Mouse (Mus musculus): ENCODE results near the gene Dedd.
"Not testable (repeated sequence)": the region's sequence is repeated elsewhere in the genome, so short reads cannot be mapped to it uniquely, and the experiment has no call there.

The Dedd gene

DNA sequence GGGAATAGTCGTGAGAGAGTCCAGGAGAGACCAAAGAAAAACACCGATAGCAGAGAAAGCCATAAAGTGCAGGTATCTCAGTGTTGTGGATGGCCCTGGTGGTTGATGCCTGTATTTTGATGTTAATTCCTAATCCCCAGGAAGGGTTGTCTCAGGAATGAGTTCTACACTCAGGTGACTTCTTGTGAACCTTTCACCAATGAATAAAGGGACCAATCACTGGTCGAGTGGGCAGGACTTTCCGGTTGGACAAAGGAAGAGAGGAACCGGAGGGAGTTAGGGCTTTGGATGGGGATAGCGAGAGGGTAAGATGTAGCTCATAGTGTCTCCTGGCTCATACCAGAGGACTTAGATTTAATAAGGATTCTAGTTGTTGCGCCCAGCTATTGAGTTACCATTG is 9.2 kb upstream of the Dedd start:
- peak; percentile 33 for DNase-seq

DNA sequence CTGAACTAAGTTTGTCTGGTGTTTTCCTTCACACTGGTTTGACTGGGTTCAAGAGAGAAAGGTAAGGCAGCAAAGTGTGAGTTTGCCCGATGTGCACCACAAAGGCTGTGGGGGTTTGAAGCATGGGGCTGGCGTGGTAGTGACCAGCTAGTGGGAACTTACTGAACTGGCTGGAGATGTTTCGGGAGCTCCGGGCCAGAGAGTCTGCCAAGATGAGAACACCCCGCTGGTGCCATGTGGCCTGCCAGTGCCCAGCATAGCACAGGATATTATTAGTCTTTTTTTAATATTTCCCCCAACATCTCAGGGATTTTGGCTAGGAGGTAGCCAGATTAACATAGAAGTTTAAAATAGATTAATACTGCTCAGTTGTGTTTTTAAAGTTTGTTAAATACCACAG is 8.8 kb upstream of the Dedd start:
- DNase-seq, result no peak

DNA sequence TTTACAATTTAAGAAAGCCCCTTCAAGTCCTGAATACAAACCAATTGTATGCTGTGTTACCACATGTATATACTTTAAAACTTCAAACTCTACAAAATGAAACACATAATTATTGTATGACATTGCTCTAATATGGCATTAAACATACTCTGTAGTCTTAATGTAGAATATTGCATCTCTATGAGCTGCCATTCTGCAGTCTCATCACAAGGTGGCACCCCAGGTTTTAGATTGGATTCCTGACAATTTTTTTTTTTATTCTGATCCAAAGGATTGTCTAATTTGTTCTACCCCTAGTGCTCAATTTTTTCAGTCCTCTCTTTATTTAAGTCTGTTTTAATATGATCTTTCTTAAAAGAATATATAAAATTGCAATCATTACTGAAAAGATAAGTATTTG is 7.5 kb upstream of the Dedd start:
- DNase-seq, result no peak

DNA sequence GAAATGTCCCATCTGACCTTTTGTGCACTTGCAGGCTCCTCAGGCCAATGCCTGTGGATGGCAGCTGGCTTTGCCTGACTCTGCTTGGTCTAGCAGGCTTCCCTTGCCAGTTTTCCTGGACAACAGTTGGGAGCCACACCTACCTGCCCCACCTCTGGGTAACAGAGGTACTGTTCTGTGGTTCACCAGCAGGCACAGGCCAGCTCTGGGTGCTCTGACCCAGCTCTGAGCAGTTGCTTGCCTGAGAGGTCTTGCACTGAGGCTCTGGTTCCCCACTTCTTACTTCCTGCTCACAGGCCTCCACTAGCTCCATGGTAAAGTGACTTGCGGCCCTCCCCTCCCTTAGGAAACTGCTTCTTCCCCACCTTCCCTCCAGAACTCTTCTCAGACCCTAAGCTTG is 6.9 kb upstream of the Dedd start:
- DNase-seq, result peak; percentile 48

DNA sequence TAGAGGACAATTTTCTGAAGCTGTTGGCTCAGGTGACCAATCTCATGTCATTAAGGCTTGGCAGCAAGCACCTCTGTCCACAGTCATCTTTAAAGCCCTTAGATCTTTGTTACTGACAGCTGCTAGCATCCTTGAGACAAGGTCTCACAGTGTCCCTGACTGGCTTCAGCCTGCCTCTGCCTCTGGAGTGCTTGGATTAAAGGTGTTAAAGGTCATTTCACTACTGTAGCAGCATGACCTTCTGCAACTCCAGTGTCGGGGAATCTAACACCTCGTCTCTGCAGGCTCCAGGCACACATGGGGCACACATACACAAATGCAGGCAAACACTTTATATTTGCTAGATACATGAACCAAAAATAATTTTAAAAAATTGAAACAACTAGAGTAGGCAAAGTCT is 3.4 kb upstream of the Dedd start:
- no peak for DNase-seq

DNA sequence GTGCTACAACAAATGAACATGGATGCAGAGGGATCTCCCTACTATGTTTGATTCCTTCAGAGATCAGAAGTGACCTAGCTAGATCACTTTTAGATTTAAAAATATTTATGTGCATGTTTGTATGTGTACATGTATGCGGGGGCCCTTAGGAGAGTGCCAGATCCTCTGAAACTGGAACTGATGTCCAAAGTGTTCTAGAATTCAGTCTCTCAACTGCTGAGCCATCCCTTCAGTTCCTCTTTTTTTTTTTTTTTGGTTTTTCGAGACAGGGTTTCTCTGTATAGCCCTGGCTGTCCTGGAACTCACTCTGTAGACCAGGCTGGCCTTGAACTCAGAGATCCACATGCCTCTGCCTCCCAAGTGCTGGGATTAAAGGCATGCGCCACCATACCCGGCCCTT is 2.4 kb upstream of the Dedd start:
- not testable (repeated sequence) for DNase-seq

DNA sequence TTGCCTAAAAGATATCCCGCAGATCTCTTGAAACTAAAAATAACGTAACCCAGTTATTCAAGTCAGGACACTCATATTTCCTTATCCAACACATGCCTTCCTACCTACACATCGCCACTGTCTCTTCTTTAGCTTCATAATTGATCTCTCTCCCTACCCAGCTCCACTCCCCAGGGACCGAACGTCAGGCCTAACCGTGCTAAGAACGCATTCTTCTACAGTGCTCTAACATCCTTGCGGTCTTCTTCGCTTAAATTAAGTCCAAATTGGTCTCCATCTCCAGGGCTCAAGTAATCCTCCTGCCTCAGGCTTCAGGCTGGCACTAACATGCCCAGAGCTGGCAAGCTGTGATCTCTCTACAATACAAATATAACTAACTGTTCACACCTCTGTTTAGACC is 701 bp upstream of the Dedd start:
- DNase-seq, result no peak

DNA sequence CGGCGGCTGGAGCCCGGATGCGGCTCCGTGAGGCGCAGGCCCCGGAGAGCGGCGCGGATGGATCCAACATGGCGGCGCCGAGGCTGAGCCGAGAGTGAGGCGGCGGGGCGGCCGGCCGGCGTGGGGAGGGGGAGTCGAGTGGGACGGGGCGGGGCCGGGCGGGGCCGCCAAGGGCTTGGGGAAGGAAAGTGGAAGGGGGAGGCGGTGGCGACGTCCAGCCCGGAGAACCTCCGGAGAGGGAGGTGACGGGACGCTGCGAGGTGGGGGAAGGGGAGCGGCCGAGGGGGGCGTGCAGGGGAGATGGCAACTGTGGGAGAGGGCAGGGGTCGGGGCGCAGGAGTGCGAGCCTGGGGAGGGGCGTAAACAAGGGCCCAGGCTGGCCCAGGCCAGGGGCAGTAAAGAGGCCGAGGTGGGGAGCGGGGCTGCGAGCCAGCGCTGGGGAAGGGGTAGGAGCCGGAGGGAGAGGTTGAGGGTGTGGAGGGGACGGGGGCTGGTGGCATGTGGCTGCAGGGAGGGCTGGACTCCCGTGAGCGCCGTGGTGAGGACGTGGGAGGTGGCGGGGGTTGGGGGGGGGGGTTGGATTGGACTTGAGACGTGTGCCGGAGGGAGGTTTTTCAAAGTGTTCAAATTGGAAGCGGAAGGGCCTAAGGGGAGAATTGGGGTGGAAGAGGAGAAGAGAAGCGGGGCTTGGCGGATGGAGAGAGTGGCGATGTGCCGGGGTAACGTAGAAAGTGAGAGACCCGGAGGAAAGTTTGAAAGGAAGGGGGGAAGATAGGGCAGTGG is 679 bp downstream of the Dedd start:
- peak; percentile 91 for DNase-seq

DNA sequence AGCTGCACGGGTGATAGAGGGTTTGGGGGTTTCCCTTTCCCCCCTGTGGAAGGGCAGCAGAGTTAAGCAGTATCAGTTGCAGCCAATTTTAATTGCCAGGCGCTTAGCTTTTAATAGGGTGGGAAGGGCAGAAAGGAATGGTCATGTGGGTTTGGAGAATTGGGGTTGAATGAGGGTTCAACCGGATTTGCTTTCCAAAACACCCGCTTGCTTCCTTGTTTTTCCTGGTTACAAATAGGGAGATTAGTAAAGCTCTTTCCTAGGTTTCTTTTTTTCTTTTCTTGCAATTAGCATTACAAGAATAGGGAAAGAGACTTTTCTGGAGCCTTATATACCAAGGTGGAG is 1.2 kb downstream of the Dedd start:
- no peak for DNase-seq

DNA sequence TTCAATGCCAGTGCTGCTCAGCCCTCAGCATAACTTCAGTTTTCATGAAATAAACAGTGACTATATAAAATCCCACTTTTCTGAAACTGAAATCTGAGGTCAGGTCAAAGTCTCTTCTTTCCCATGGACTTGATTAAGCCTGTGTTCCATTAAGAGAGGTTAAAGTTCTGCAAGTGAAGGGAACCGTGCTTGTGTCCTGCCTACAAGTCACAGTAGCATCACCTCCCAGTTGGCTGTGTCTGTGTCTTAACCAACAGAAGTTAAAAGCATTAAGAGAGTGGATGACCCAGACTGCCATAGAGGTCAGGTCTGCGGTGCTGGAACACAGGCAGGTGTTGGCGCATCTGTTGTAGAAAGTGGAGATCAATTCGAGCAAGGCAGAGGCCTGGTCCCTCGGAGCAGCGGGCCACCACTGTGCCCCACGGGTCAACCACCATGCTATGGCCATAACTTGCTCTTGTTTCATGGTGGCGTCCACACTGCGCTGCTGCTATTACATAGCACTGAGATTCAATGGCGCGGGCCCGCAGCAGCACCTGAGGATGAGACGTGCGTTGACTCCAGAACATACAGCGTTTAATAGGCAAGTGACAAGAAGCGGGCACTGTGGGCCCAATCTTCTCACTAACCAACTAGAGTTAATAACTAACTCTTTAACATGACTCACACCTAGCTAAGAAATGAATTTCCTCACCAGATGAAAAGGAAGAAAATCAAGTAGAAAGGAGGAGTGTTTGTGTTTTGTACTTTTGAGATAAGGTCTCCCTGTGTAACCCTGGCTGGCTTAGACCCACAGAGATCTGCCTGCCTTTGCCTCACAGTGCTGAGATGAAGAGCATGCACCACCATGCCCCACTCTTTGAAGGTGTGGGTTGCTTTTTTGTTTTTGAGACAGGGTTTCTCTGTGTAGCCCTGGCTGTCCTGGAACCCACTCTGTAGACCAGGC is 13.6 kb downstream of the Dedd start:
- DNase-seq, result no peak

DNA sequence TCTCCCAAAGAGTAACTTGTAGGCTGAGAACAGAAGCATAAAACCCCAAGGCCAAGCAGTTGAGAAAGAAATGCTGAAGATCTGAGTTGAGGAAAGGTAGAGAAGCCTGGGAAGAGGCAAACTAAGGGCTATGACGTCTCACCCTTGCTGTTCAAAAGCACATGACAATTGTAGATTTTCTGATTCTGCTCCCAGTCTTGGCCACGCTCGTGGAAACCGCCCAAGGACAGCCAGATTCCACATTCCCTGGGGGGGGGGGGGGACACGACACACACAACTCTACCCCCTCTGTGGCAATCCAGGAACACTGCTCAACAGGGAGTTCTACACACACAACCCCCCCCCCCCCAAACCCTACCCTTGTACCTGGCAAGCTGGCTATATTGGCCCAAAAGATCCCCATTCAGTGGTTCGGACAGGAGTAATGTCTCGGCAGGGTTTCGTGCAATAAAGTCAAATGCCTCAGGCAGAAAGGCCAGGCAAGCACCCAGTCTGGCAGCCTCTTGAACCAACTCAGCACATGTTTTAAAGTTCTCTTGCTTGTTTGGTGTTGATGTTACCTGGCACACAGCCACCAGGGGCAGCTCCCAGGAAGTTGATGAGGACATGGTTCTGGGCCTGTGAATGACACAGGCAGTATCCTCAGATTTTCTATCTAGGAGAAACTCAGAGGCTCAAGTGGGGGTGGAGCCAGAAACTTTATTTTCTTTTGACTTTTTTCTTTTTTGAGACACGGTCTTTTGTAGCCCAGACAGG is 15.2 kb downstream of the Dedd start:
- peak; percentile 75 for DNase-seq

DNA sequence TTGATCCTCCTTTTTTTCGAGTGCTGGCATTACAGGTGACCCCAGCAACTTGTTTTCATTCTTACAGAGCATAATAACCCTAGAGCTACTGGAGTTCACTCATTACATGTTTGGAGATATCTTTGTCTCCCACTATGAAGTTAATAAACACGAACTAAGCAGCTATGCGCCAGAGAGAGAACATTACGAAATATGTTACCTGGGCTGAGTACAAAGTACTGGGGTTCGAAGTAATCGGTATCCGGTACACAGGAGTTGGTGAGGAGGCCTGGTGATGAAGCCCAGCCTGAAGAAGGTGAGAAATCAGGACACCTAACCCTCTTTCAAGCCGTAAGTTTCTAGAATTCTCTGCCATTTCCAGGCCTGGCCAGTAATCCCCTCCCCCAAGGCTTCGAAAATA is 15.8 kb downstream of the Dedd start:
- DNase-seq, result no peak

DNA sequence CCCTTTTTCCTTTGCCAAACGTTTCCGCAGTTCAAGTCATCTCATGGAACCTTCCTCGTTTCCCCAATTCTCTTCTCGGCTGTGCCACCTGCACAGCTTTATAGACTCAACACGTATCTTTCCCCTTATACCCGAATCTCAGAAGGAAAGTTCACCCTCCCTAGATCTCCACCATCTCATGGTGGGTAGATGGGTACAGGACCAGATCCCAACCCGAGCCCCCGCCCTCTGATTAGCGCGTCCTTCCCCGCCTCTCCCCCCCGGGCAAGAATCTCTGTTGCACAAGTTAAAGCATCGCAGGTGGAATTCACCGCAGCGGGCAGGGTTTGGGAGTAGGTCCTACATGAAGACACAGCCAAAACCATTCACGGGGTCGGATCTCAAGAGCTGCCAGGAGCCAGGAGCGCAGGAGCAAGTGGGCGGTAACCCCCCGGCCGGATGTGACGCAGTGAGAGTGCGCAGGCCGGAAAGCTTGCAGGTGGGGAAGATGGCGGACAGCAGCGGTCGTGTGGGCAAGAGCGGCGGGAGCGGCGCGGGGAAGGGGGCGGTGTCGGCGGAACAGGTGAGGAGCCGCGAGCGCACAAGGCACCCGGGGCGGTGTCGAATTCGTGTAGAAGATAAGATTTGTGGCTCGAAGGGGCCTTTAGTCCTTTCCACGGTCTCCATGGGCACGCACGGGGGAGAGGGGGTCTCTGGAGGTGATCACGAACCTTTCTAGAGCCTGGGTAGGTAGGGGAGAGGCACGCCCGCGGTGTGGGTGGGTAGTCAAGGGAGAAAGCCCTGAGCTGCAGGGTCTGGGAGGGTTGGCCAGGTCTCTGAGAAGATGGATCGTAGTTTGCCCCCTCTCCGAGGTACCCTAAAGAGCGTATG is 16.5 kb downstream of the Dedd start, which contains the start of the genes Nit1 and Pfdn2:
TSS of gene Nit1 (minus strand) at position 422 of the 870 bp plus-strand sequence.
TSS of gene Pfdn2 (plus strand) at position 446 of the 870 bp plus-strand sequence.
- peak; percentile 96 for DNase-seq

DNA sequence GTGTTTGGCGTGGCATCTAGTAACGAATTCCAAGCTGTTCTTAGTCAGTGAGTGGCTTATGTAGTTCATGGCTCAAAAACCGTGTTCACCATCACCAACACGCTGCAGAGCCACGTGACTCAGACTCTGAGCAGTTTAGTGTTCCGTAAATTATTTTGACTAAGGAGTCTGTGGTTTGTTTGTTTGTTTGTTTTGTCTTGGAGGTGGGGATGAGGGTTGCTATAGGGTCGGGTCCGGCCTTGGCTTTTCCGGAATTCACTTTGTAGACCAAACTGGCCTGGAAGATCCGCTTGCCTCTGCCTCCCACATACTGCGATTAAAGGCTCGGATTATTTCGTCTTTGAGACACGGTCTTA is 17.1 kb downstream of the Dedd start:
- DNase-seq, result no peak

DNA sequence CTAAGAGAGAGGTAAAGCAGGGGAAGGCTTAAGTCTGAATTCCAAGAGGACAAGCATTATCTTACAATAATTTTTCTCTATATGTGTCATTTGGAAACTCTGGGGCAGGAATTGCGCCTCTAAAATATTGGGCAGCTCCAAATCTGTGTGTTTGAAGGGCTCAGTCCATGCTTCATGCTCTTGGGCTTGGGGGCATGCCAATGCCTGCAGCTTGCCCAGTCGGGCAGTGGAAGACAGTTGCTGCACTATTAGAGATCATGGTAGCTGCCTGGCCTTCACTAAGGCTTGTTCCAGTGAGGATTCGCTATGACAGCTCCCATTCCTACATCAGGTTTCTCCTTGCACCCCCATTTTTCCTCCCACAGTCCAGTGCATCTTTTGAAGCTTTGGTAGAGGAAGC is 19.7 kb downstream of the Dedd start:
- DNase-seq, result no peak

DNA sequence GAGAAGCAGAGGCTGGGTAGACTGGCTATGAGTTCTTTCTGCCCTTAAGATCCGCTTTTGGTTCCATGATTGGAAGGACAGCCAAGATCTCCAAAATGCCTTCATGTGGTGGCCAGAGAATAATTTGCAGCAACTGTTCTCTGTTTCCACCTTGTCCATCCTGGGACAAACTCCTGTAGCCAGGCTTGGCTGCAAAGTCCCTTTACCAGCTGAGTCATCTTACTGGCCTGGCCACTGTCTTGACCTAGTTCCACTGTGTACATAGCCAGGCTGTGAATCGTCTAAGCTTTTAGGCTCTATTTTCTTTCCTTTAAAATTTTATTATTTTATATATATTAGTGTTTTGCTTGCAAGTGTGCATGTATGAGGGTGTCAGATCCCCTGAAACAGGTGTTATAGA is 20.3 kb downstream of the Dedd start:
- DNase-seq, result no peak

DNA sequence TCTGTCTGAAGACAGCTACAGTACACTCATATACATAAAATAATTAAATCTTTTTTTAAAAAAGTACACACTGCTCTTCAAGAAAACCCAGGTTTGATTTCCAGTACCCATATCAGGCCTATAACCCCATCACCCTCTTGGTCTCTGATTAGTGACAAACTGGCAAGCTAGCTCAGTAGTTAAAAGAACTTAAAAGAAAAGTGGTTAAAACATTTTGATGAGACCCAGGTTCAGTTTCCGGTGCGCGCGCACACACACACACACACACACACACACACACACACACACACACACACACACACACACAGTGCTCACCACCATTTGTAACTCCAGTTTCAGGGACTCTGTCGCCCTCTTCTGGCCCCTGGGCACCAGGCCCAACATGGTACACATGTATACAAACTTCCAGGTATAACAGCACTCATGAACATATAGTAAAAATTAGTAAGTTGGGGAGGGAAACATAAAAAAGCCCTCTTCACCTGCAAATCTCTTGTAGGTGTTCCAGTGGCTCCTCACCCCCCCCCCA is 26.9 kb downstream of the Dedd start:
- DNase-seq, result peak; percentile 50

DNA sequence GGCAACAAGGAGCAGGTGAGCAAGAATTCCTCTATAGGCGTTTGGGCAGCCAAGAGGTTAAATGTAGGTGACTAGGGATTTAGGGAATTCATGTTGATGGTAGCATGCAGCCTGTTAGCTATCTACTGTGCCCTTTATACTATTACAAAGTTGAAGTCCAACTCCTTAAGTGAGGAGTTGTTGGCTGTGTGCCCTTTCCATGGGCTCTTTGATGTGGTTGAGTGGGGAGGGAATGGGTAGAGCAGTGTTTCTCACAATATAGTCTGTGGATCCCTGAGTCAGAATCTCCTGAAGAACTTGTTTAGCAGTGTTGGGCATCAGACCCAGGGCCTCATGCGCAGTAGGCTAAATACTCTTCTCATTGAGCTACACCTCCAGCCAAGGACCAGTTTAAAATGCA is 27.9 kb downstream of the Dedd start:
- peak; percentile 29 for DNase-seq

DNA sequence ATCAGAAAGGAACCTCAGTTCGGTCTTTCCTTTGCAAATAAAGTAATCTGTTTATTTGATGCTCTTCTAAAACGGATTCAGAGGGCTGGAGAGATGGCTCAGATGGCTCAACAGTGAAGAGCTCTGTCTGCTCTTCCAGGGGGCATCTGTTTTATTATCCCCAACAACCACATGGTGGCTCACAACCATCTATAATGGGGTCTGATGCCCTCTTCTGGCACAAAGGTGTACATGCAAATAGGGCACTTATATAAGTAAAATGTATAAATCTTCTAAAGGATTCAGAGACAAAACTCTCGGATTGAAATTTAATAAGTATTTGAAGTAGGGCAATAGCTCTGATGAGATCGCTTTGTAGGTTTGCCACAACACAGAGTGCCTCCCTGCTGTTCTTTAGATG is 29.5 kb downstream of the Dedd start:
- peak; percentile 46 for DNase-seq

DNA sequence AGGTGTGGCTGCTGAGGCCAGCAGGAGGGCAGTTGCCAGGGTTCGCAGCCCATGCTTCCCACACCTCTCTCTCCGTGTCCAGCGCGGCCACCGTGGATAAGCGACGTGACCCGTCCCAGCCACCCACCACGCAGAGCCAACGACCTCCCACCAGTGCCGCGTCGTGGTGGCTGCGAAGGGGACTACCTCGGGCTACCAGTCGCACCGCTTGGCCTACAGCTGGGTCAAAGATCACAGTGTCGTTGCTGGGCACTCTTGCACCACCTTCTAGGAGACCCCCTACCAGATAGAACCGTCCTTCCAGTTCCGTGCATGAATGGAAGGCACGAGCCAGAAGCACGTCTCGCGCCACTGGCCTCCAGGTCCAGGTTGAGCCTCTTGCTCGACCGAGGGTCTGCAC is 31.3 kb downstream of the Dedd start:
- DNase-seq, result no peak

DNA sequence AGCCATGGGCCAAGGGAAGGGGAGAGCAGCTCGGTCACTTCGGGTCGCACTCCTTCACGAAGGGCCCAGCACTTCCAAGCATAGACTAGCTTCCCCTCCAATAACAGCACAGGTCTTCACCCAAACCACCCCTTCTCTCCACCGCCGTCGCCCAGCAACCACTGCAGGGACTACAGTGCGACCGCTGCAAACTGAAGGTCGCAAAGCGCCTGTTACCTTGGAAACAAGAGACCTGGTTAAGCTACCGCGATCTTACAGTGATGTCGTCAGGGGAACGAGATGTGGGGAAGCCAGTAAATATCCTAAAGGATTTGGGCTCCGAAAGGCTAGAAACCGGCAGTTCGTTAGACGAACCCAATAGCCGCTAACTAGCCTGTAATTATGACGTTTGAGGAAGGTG is 31.7 kb downstream of the Dedd start, which contains the start of gene Klhdc9:
TSS of gene Klhdc9 (minus strand) at position 143 of the 400 bp plus-strand sequence.
- DNase-seq, result peak; percentile 95

All from kidney, postnatal 10 days (tissue).